Mouse (Mus musculus) gastrocnemius, adult 8-10 months (tissue): ENCODE data around the gene Dennd2c. TPM values are rescaled to one million over a fixed set of nuclear protein-coding genes. Genes with fewer than 3 reads are reported as not detected.

Experiments
- DNase-seq, 2 experiments: peaks; one replicate each; pipeline ENCODE4 v3.0.0; 2022; ENCODE audit warnings: low spot score in 2 of 2
- total RNA-seq, 4 experiments: library from RNA; stranded (reverse); gene quantifications; 2 replicates each; pipeline ENCODE4 v1.2.4; 2022

Dennd2c gene
- total RNA-seq: 1 to 10 TPM; 2.1 to 4.1 (median 3.0) TPM

GRCm38 (mm10) chr3:103102454-103103390 lies at the start of gene Dennd2c:
Gene Dennd2c, plus strand, starts transcription at chr3:103102604.
- DNase-seq: peak; percentile 90 to 91

- DNase-seq: no peak
These were observed 46.3 kb upstream of the Dennd2c start for GRCm38 (mm10) chr3:103056016-103056595.

- no peak for DNase-seq
These were observed 44.7 kb upstream of the Dennd2c start for GRCm38 (mm10) chr3:103057752-103058151.

DNA sequence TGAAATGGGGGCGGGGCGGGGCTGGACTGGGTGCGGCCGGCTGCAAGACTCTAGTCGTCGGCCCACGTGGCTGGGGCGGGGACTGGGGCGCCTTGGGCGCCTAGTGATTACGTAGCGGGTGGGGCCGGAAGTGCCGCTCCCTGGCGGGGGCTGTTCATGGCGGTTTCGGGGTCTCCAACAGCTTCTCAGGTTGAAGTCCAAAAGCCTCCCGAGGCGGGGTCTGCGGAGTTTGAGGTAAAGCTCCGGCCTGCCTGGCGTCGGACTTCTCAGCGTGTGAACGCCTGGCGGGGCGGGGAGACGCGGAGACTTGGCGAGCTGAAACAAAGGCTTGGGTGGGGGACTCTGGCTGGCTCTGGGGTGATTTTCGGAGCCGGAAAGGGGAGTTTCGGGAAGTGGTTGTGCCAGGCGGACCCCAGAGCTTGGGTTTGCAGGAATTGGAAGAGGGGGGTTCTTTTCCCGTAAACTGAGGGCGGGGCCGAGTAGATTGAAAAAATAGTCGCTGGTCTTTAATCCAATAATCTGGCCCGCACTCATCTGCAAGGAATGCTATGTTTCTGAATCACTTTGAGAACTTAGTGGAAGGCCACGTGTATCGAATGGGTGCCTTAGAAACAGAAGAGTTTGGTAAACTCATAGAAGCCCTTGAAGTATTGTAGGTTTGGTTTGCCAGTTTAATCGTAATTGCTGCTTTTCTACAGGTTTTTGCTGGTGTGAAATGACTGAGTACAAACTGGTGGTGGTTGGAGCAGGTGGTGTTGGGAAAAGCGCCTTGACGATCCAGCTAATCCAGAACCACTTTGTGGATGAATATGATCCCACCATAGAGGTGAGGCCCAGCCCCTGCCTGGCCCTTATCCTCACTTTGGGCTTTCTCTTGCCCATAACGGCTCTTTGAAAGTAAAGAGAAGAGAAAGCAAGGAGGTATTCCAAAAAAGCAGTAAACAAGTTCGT lies 43.9 kb upstream of the Dennd2c start, which contains the start of gene Nras:
Gene Nras, plus strand, starts transcription at position 79 of the 951 bp plus-strand sequence.
- peak; percentile 87 to 88 for DNase-seq

DNA sequence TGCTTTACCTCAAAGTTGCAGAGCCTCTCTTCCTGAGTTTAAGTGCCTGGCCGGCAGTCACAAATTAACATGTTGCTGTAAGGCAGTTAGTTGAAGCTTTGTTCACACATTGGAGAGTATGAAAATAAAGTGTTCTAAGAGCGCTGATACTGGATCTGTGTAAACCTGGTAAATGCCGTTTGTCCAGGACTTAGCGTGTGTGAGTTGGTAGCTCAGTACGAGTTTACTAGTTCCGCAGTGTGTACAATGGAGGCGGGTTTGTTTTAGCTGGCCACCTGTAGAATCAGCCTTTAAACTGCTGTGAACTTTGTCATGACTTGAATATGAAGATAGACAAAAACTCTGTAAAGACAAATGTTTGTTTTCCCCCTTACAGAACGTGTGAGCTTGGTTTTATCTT lies 35.5 kb upstream of the Dennd2c start:
- DNase-seq: no peak

DNA sequence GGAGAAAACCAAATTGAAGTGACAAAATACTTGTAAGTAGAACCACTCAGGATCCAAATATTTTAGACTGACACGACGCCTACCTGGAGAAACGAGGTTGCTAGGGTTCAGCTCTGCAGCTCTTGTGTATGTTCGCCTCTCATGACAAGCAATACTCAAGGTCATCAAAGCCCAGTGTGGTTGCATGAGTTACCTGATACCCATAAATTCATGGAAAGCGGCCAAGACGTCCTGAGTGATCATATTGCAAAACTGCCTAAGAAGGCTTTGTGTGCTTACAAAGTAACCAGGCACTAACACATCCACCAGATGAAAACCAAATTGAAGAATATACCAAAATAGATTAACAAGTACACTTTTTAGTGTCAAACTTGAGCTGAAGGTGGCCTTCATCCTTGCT lies 33.4 kb upstream of the Dennd2c start:
- DNase-seq: no peak

DNA sequence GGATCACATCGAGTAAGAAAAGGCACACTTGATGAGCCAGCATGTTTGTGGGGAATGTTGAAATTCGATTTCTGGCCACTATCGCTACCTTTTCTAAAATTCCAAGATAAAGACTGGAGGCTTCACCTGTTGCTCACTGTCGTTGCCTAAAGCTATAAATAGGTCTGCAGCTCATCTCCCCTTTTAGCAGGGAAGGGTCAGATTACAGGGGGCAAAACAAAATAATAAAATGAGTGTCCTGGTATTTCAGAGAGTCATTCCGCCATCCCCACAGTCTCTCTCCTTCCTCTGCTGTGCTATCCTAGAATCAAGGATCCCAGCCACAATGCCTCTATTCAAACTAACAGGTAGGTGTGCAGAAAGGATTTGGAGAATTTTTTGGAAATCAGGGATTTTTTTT lies 28.6 kb upstream of the Dennd2c start, which contains the start of gene Ampd1:
Gene Ampd1, plus strand, starts transcription at position 244 of the 400 bp plus-strand sequence.
- DNase-seq: no peak

DNA sequence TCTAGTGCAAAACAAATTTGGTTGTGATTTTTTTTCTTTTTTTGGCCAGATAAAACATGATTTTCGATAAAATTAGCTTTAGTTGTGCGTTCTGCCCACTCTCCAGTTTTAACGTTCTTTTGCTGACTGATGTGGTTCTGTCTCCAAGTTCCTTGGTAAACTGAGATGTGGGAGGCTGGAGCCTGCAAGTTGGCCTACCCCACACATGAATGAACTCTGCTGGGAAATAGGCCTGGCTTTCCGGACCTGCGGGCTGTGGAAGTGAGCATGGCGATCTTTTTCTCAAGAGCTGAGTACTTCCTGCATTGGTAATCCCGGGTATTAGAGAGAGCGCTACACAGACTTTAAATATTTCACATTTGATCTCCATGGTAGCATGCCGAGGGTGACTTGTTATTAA lies 26.5 kb upstream of the Dennd2c start:
- DNase-seq: no peak

DNA sequence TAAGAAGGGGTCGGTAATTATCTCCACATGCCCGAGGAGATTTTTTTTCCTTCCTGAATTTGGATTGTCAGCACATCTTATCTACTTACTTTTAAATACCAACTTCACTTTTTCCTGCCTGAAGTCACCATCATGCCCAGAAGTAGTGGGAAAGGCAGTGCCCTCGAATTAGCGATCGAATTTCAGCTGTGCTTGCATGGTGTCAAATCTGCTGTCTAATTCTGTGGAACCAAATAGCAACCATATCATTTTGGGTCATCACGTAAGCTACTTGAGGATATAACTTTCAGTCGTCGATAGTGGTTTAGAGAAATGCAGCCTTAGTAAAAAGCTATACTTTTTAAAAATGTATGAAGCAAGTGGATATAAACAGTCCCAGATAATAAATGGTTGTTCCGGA lies 25.9 kb upstream of the Dennd2c start:
- no peak for DNase-seq

- peak; percentile 41 to 59 for DNase-seq
These were observed 23.1 kb upstream of the Dennd2c start for GRCm38 (mm10) chr3:103079301-103079700.

GRCm38 (mm10) chr3:103081051-103081450 lies 21.4 kb upstream of the Dennd2c start:
- DNase-seq: no peak

DNA sequence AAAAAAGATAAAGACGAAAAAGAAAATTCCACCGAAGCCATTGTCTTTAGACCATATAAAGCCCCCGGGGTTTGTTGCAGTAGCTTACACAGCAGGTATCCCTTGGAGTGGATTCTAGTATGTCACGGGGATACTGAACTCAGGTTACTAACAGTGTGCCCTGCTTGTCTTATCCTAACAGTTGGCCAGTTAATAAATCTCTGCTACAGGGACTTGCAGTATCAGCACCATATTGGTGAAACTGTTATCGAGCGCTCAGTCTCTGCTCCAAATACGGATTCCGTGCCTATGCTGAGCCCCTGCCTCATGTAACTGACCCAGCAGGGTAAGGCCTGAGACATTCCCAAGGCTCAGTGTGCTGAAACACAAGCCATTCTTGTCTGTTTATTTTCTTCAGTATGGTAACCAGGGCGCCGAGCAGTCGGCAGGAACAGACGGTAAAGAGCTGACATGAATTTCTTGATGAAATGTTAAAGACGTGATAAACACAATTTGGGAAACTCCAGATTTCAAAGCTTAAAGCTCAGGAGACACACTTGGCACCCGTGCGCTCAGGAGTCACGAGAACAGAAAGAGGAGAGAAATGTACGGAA lies 20.4 kb upstream of the Dennd2c start:
- peak in 1 of 2 experiments; percentile 50 for DNase-seq

GRCm38 (mm10) chr3:103082761-103083160 lies 19.6 kb upstream of the Dennd2c start:
- DNase-seq: peak; percentile 45 to 68

- DNase-seq: no peak
These were observed 16.4 kb upstream of the Dennd2c start for GRCm38 (mm10) chr3:103085986-103086385.

- no peak for DNase-seq
These were observed 10.7 kb upstream of the Dennd2c start for GRCm38 (mm10) chr3:103091753-103092152.

DNA sequence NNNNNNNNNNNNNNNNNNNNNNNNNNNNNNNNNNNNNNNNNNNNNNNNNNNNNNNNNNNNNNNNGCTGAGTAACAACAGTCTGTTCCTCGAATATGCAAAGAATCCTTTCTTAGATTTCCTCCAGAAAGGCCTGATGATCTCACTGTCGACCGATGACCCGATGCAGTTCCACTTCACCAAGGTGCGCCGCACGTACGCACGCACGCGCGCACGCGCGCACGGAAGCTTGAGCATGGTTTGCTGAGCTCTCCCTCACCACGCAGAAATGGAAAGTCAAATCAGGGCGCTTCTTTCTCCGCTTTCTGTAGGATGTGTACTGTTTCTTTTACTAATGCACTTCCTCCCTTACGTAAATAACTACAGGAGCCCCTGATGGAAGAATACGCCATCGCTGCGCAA lies 3.7 kb upstream of the Dennd2c start:
- no peak for DNase-seq

DNA sequence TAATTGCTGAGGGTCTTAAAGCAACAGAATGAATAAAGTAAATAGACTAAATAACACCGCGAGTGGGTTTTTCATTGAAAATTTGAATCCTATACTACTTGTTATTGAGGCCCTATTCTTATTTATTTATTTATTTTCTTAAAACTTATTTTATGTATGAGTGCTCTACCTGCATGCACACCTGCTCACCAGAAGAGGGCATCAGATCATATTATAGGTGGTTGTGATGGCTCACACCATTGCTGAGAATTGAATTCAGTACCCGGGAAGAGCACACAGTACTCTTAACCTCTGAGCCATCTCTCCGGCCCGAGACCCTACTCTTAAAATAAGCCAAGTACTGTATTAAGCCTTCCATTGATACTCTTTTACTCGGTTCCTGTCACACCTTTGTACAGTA lies 2.7 kb upstream of the Dennd2c start:
- no peak for DNase-seq

DNA sequence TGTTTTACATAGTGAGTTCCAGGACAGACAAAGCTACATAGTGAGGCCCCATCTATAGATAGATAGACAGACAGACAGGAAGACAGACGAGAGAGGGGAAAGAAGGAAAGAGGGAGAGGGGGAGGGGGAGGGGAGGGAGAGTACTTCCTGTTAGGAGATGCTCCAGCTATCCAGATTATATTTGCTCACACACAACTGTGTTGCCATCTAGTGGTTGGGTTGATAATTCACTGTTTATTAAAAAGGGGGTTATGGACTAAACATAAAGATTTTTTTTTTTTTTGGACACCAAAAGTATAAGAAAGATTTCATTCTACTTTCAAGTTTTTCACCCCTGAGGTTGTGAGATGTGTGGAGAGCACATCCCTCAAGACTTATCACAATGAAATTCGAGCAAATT lies 1.7 kb upstream of the Dennd2c start:
- no peak for DNase-seq

DNA sequence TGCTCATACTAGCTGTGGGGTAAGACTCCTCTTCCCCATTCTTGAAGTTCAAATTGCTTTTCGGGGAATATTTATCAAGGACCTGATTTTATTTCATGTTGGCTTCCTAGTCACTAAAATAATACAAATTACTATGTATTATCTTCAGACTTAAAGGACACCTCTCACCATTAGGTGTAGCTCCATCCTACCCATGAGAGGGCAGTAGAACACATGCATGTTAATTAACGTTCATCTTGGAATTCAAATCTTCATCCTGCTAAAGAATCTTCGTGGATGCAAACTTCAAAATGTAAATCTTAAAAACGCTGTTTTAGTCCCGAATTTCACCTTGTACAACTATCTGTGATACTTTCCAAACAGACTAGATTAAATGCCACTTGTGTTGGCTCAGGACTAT lies 1.2 kb upstream of the Dennd2c start:
- no peak for DNase-seq

DNA sequence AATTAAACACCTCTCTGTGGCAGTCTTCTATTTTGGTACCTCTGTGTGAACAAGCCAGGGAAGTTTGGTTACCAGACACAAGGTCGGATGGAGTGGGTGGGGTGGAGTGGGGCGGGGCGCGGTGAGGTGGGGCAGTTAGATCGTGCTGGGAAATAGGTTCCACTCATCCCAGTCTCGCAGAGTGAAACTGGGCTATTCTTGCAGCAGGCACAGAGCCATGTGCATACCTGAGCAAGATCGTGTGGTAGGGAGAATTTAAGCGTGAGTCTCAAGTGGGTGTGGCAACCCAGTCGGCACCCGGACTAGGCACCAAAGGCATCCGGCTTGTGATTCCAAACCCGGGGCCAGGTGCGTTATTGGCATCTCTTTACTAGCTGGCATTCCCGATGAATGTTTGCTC lies 495 bp upstream of the Dennd2c start:
- peak in 1 of 2 experiments; percentile 28 for DNase-seq
